Mouse (Mus musculus) liver, postnatal 0 days (tissue): ENCODE results near the gene Gatb.

Experiments
- CTCF ChIP-seq: sonication (generic); IDR thresholded peaks from 2 replicates; pipeline ENCODE4 v1.5.1; 2016; ENCODE audit warnings: antibody characterized with exemption, low read depth
- EP300 ChIP-seq: IDR thresholded peaks from 2 replicates; pipeline ENCODE4 v1.6.1; 2016; ENCODE audit warnings: antibody characterized with exemption, low read depth, mild to moderate bottlenecking

DNA sequence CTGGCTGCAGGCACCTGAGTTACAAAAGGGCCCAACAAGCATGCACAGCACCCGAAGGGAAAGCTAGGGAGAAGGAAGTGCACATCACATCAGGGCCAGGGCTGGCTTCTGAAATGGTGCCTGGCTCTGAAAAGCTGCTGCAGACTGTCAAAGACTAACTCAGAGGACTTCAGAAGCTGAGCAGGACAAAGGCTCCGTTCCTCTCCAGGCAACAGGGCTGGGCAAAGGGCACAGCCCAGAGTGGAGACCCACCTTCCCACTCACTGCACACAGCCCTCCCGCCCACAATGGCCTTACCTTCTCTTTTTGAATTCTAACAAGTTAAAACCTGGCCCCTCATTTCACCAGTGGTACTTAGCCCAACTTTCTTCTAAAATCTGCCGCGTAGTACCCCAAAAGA, 89.9 kb downstream of the Gatb start:
- no peak for TF ChIP-seq CTCF
- TF ChIP-seq EP300, result no peak
